Mouse (Mus musculus) embryonic facial prominence, embryonic 15.5 days (tissue): ENCODE results near the gene Malrd1. TPM values are rescaled to one million over a fixed set of nuclear protein-coding genes. Genes with fewer than 3 reads are reported as not detected.

Source experiments
- ATAC-seq: fragments of 200-750 bp; cut with Nextera tagmentation; 2 replicates; pipeline ENCODE4 v1.8.0; 2017; ENCODE audit warnings: low read depth, moderate TSS enrichment; ENCODE audit not compliant: insufficient number of reproducible peaks, low FRiP score, low TSS enrichment
- H3K27ac ChIP-seq: fragments of 300-500 bp; sonication (generic); replicated peaks from 2 replicates; pipeline ENCODE4 v1.5.1; 2015; ENCODE audit warnings: mild to moderate bottlenecking, inconsistent platforms
- H3K27me3 ChIP-seq: fragments of 300-500 bp; sonication (generic); 2 replicates; pipeline ENCODE4 v1.6.1; 2015; ENCODE audit warnings: inconsistent platforms
- H3K36me3 ChIP-seq: fragments of 300-500 bp; sonication (generic); 2 replicates; pipeline ENCODE4 v1.6.1; 2015; ENCODE audit warnings: mild to moderate bottlenecking, inconsistent platforms
- H3K4me1 ChIP-seq: fragments of 300-500 bp; sonication (generic); 2 replicates; pipeline ENCODE4 v1.6.1; 2015; ENCODE audit warnings: inconsistent platforms
- H3K4me2 ChIP-seq: fragments of 300-500 bp; sonication (generic); replicated peaks from 2 replicates; pipeline ENCODE4 v1.6.1; 2015; ENCODE audit warnings: mild to moderate bottlenecking, inconsistent platforms
- H3K4me3 ChIP-seq: fragments of 300-500 bp; sonication (generic); replicated peaks from 2 replicates; pipeline ENCODE4 v1.5.1; 2015; ENCODE audit warnings: mild to moderate bottlenecking, inconsistent platforms
- H3K9ac ChIP-seq: fragments of 300-500 bp; sonication (generic); 2 replicates; pipeline ENCODE4 v1.6.1; 2015; ENCODE audit warnings: inconsistent platforms
- H3K9me3 ChIP-seq: fragments of 300-500 bp; sonication (generic); replicated peaks from 2 replicates; pipeline ENCODE4 v1.6.1; 2016; ENCODE audit warnings: inconsistent platforms
- WGBS: fragments of 180-500 bp; shearing (Covaris S2); methylation state at CpG from one replicate; pipeline ENCODE4 v1.1.7; 2015; 5-methylcytosine and 5-hydroxymethylcytosine counted together
- polyA plus RNA-seq: library from polyadenylated mRNA; unstranded; fragments of >200 nt; fragmentation: Nextera tagmentation; extraction: Ambion mirVana; gene quantifications from 2 replicates; pipeline ENCODE4 v1.2.1, GENCODE M21; 2015

The Malrd1 gene
- polyA plus RNA-seq, 1 experiment from 2014 or later, result 0.03 TPM

DNA sequence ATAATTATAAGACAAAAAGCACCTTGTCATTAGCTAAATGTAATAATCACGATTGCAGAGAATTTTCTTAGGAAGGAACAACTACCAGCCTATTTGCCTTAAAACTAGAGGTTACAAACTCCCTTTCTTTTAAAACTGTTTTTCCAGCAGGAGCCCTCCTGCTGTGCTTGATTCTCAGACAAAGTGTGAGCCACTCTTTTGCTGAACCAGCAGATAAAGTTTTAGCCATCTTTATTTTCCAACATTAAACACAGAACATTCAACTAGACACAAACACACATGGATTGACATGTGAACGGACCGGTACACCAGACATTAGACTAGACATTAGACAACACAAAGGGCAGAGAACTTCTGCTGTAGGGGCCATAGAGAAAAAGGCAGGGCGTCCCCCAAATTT, 505.3 kb downstream of the Malrd1 start:
- Histone ChIP-seq H3K9me3 (no peaks in the 10 kb centered on the region), H3K27ac (no peak overlapping the region), H3K27me3 (no peaks in the 10 kb centered on the region), H3K9ac (no peak overlapping the region), H3K4me2 (no peak overlapping the region), H3K36me3 (no peaks in the 10 kb centered on the region), H3K4me1 (no peaks in the 10 kb centered on the region), H3K4me3 (no peak overlapping the region)
- 66% methylated on average over 4 of the region's 4 CpGs for WGBS
- ATAC-seq, result no peak

DNA sequence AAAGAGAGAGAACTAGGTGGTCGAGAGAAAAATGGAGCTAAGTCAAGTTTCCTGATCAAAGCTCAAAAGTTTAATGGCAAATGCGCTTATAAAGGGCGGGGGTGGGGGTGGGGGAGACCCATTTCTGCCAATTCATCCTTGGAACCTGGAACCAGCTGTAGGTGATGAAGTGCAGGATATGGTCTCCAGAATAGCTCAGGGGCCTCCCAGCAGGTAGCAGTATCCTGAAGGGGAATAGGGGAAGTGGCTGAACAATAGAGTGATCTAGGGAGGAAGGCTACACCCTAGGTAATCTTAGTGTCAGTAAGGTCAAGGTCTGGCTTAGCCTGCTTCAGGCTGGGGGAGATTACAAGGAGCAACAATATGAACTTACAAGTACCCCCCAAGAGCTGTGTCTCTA, 506.5 kb downstream of the Malrd1 start:
- no peaks in the 10 kb centered on the region for H3K36me3 ChIP-seq

DNA sequence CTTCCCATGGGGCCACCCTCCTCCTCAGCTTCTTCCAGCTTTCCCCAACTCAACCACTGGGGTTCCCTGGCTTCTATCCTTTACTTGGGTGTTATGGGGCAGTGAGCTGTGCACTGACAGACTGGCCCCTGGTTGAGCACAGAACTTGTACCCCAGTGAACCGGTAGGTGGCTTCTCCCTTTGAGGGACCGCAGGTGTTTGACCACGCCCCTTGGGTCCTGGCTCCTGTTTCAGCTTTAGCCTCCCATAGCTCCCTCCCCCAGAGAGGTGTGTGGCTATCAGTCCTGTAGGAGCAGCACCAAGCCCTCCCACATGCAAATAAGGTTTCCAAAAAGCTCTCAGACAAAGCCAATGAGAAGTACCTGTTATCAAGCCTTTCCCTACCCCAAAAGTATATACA, 584.4 kb downstream of the Malrd1 start:
- no peaks in the 10 kb centered on the region for H3K27me3 ChIP-seq
- H3K9ac ChIP-seq, result no peak overlapping the region
- H3K9me3 ChIP-seq, result no peaks in the 10 kb centered on the region
- 47% methylated on average over 3 of the region's 3 CpGs for WGBS
- no peaks in the 10 kb centered on the region for H3K4me1 ChIP-seq
- H3K4me2 ChIP-seq, result no peak overlapping the region
- no peak overlapping the region for H3K4me3 ChIP-seq
- H3K36me3 ChIP-seq, result no peaks in the 10 kb centered on the region
- H3K27ac ChIP-seq, result no peak overlapping the region
- ATAC-seq, result no peak

More for the DNA sequence above, 506.5 kb downstream of the Malrd1 start:
- Histone ChIP-seq H3K9me3 (no peaks in the 10 kb centered on the region), H3K4me1 (no peaks in the 10 kb centered on the region), H3K27me3 (no peaks in the 10 kb centered on the region), H3K4me3 (no peak overlapping the region), H3K27ac (no peak overlapping the region), H3K4me2 (no peak overlapping the region), H3K9ac (no peak overlapping the region)
- ATAC-seq, result no peak
- 53% methylated on average over 3 of the region's 3 CpGs for WGBS

DNA sequence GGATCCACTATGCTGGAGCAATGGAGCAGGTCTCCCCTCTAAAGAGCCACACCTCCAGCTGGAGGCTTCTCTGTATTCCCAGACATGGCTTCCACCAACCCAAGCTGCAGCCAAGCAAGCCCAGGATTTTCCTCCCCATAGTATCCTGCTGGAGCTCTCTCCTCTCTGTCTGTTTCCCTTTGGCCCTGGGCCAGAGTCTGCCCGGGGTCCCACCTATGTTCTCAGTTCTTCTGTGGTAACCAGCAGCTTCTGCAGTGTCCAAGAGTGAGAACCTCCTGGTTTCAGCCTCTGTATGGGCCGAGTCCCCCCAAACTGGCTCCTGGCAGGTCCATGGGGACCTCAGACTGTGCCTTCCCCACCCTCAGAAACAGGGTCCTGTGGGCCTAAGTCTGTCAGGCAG, 587.1 kb downstream of the Malrd1 start:
- WGBS, result 72% methylated on average over 2 of the region's 2 CpGs
- Histone ChIP-seq H3K4me1 (no peaks in the 10 kb centered on the region), H3K4me2 (no peak overlapping the region), H3K27me3 (no peaks in the 10 kb centered on the region), H3K36me3 (no peaks in the 10 kb centered on the region), H3K9me3 (no peaks in the 10 kb centered on the region), H3K9ac (no peak overlapping the region), H3K4me3 (no peak overlapping the region), H3K27ac (no peak overlapping the region)
- no peak for ATAC-seq

DNA sequence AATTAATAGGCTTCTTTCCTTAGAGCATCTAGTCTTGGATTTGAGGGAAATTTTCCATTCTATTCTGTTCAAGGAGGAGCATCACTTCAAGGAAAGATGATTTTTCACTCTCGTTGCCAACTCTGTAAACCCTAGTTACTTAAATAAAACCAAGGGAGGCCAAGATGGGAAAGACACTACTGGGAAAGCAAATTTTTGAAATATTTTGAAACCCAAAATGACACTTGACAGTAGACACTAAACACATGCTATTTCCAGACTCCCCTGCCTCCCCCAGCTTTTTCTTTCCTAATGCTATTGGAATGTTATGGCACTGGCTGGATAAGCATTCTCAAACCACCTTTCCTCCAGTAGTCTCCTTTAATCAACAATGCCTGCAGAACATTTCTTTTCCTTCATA, 621.7 kb downstream of the Malrd1 start:
- H3K27ac ChIP-seq, result no peak overlapping the region
- WGBS, result 19% methylated on average over 1 of the region's 1 CpGs
- no peak overlapping the region for H3K4me3 ChIP-seq
- H3K4me2 ChIP-seq, result no peak overlapping the region
- H3K9me3 ChIP-seq, result no peaks in the 10 kb centered on the region
- ATAC-seq, result no peak
- H3K9ac ChIP-seq, result no peak overlapping the region
- no peaks in the 10 kb centered on the region for H3K4me1 ChIP-seq
- no peaks in the 10 kb centered on the region for H3K27me3 ChIP-seq
- H3K36me3 ChIP-seq, result no peaks in the 10 kb centered on the region

DNA sequence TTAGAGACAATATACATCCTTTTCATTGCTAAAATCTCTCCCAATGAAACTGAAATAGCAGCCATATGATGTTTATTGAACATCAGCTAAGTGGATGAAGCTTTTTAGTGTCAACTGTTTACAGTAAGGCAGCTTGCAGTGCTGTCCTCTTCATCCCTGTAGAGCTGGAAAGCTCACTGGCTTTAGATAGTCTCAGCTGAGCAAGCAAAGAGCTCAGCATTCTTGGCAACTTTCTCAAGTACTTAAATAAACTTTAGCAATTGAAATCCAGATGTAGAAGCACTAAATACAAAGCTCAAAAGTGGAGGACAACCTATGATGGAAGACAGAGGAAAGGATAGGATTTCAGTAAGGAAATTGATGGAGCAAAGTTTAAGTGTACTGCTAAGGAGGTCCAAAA, 626.3 kb downstream of the Malrd1 start:
- Histone ChIP-seq H3K9ac (no peak overlapping the region), H3K4me2 (no peak overlapping the region), H3K4me1 (no peaks in the 10 kb centered on the region), H3K4me3 (no peak overlapping the region), H3K36me3 (no peaks in the 10 kb centered on the region), H3K27ac (no peak overlapping the region), H3K9me3 (no peaks in the 10 kb centered on the region), H3K27me3 (no peaks in the 10 kb centered on the region)
- no peak for ATAC-seq

DNA sequence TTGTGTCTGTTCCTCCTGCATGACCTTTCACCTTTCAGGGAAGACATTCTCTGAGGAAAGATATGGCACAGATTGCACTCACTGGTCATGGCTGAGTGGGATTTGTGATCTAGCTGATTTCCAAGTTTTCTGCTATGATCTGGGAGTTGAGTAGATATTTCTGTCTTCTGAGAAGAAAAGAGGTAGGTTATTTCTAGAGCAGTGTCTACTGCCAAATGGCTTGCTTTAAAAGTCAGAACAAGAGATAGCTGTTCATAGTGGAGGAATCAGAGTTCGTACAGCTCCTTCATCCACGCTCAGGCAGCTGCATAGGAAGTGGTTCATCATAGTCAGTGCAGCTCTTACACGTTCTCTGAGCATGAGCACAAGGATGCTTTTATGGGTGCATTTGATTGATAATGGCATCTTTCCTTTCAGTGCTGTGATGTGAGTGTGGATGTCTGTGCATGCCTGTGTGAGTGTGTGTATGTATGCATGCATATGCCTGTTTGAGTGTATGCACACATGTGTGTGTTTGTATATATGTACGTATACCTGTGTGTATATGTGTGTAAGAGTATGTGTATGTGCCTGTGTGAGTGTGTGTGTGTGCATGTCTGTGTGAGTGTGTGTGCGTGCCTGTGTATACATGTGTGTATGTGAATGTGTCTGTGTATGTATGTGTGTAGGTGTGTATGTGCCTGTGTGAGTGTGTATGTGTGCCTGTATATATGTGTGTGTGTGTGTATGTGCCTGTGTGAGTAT, 637.1 kb downstream of the Malrd1 start:
- Histone ChIP-seq H3K27me3 (no peaks in the 10 kb centered on the region), H3K9ac (no peak overlapping the region), H3K27ac (no peak overlapping the region), H3K4me1 (no peaks in the 10 kb centered on the region), H3K9me3 (no peaks in the 10 kb centered on the region), H3K4me2 (no peak overlapping the region), H3K36me3 (no peaks in the 10 kb centered on the region), H3K4me3 (no peak overlapping the region)
- WGBS, result 76% methylated on average over 5 of the region's 5 CpGs
- ATAC-seq, result no peak

DNA sequence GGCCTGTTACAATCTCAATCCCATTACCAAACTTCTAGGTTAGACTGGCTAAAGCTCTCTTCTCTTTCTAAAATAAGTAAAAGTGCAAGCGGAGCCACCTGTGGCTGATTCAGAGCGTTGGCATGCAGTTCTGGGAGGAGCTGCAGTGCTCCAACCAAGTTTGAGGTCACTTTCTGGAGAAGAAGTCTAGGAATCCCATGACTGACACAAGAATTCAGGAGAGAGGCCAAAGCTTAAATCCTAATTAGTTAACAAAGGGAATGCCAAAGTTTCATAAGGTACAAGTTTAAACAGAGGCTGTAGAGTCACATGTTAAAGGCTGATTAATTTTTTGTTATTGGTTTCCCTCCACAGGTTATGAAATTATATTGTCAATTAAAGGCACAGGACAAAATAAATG, 642.3 kb downstream of the Malrd1 start:
- no peaks in the 10 kb centered on the region for H3K4me1 ChIP-seq
- WGBS, result 54% methylated on average over 2 of the region's 2 CpGs
- H3K9me3 ChIP-seq, result no peaks in the 10 kb centered on the region
- no peak overlapping the region for H3K4me2 ChIP-seq
- no peaks in the 10 kb centered on the region for H3K27me3 ChIP-seq
- no peak overlapping the region for H3K9ac ChIP-seq
- H3K36me3 ChIP-seq, result no peaks in the 10 kb centered on the region
- no peak overlapping the region for H3K27ac ChIP-seq
- no peak overlapping the region for H3K4me3 ChIP-seq
- ATAC-seq, result no peak

DNA sequence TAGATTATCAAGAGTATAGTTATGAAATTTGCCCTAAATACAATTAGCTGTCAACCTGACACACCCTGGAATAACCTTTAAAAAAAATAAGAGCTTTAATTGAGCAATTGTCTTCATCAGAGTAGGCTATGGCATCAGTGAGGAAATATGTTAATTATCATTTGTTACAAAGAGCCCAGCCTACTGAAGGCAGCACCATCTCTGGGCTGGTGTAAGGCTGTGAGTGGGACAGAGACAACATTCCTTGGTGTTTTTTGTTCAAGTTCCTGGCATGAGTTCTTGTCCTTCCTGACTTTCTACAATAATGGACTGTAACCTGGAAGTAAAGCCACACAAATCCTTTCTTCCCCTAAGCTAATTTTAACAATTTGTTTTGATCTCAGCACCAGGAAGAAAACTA, 645.8 kb downstream of the Malrd1 start:
- Histone ChIP-seq H3K9ac (no peak overlapping the region), H3K36me3 (no peaks in the 10 kb centered on the region), H3K27ac (no peak overlapping the region), H3K4me3 (no peak overlapping the region), H3K4me2 (no peak overlapping the region), H3K9me3 (no peaks in the 10 kb centered on the region), H3K27me3 (no peaks in the 10 kb centered on the region), H3K4me1 (no peaks in the 10 kb centered on the region)
- no peak for ATAC-seq

DNA sequence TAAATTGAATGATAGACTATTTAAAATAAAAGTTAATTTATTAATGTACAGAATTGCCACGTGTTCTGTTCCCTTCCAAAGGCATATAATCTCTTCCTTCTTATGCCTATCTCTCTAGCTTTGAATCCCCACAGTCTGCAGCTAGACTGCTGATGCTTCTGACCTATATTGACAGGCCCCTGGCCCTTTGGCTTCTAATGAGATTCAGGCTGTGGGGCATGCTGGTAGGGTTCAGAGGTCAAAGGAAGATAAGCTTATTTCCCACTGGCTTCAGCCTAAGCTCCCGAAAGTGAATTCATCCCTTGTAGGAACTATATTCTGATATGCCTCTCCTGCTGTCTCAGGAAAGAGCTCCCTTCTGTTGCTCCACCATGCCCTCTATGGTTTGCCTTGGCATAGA, 647.1 kb downstream of the Malrd1 start:
- Histone ChIP-seq H3K4me1 (no peaks in the 10 kb centered on the region), H3K4me2 (no peak overlapping the region), H3K4me3 (no peak overlapping the region), H3K9me3 (no peaks in the 10 kb centered on the region), H3K27me3 (no peaks in the 10 kb centered on the region), H3K36me3 (no peaks in the 10 kb centered on the region), H3K27ac (no peak overlapping the region), H3K9ac (no peak overlapping the region)
- WGBS, result 29% methylated on average over 2 of the region's 2 CpGs
- ATAC-seq, result no peak

DNA sequence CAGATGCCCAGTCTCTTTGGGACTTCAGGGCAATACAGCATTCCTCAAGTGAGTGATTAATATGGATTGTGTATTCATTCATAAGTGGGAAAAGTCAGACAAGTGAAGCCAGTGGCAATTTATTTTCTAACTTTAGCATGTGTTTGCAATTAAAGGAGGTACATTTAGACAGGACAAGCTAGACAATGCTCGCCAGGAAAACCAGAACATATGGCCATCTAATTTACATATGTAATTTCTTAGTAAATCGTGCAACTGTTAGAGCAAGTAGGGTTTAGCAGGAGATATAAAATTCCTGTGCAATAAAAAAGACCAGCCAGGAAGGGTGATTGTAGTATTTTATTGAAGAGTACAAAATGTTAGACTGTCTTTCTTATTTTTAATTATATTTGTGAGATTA, 655.9 kb downstream of the Malrd1 start:
- ATAC-seq, result no peak
- no peak overlapping the region for H3K4me2 ChIP-seq
- 30% methylated on average over 2 of the region's 2 CpGs for WGBS
- no peaks in the 10 kb centered on the region for H3K27me3 ChIP-seq
- H3K9me3 ChIP-seq, result no peaks in the 10 kb centered on the region
- no peaks in the 10 kb centered on the region for H3K4me1 ChIP-seq
- no peak overlapping the region for H3K27ac ChIP-seq
- no peak overlapping the region for H3K4me3 ChIP-seq
- H3K9ac ChIP-seq, result no peak overlapping the region
- no peaks in the 10 kb centered on the region for H3K36me3 ChIP-seq

DNA sequence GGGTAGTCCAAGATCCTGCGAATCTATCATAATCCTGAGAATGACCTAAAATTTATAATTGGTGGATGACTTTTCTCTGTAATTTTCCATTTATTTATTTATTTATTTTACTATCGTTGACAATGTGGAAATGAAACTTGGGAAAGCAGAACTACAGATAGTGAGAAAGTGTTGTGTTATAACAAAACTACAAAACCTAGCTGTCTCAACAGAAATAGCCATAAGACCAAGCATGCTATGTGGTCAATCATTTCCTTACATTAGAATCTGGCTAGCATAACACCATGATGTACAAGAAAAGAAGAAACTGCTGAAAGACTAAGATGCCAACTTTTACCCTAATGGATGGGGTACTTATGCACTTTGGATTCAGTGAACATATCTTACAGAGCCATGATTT, 656.9 kb downstream of the Malrd1 start:
- ATAC-seq, result no peak
- Histone ChIP-seq H3K9ac (no peak overlapping the region), H3K27ac (no peak overlapping the region), H3K9me3 (no peaks in the 10 kb centered on the region), H3K4me3 (no peak overlapping the region), H3K4me1 (no peaks in the 10 kb centered on the region), H3K36me3 (no peaks in the 10 kb centered on the region), H3K27me3 (no peaks in the 10 kb centered on the region), H3K4me2 (no peak overlapping the region)
- 89% methylated on average over 2 of the region's 2 CpGs for WGBS
